Mouse (Mus musculus) ES-CJ7 (cell line): ENCODE data around the gene Vmn2r12.
A peak's percentile ranks its signal among the peaks of the same experiment; 100 is the strongest.
"Not testable (repeated sequence)": the region's sequence is repeated elsewhere in the genome, so short reads cannot be mapped to it uniquely, and the experiment has no call there.

Experiments
- DNase-seq: peaks from one replicate; pipeline ENCODE4 v3.0.0; 2011; ENCODE audit warnings: low read depth, low spot score

Vmn2r12 gene

GRCm38 (mm10) chr5:109097850-109098249 is at the start of gene Vmn2r12:
Gene Vmn2r12, minus strand, starts transcription at chr5:109097950.
- DNase-seq, result not testable (repeated sequence)

- peak; percentile 29 for DNase-seq
These were observed 41.8 kb upstream of the Vmn2r12 start for GRCm38 (mm10) chr5:109139546-109139945.

GRCm38 (mm10) chr5:109136731-109137130 is 39.0 kb upstream of the Vmn2r12 start:
- peak; percentile 4 for DNase-seq

- peak; percentile 96 for DNase-seq
These were observed 1.3 kb downstream of the Vmn2r12 start for GRCm38 (mm10) chr5:109096482-109096881.

GRCm38 (mm10) chr5:109072016-109072415 is 25.7 kb downstream of the Vmn2r12 start:
- peak; percentile 55 for DNase-seq

- DNase-seq, result not testable (repeated sequence)
These were observed 38.3 kb downstream of the Vmn2r12 start, which contains the start of gene Vmn2r11 for GRCm38 (mm10) chr5:109059469-109059868. Gene Vmn2r11, minus strand, starts transcription at chr5:109059569.

GRCm38 (mm10) chr5:109055286-109055685 is 42.5 kb downstream of the Vmn2r12 start:
- DNase-seq, result no peak
